Mouse (Mus musculus): ENCODE measurements around the gene Gpsm2.
"Not testable (repeated sequence)": the region's sequence is repeated elsewhere in the genome, so short reads cannot be mapped to it uniquely, and the experiment has no call there.

Gpsm2 gene

GRCm38 (mm10) chr3:108653710-108654379 is 68.3 kb downstream of the Gpsm2 start, which contains the start of gene Clcc1:
TSS of gene Clcc1 (plus strand) at chr3:108653913.
- DNase-seq = peak; percentile 95 to 97

- DNase-seq = no peak
Measured at GRCm38 (mm10) chr3:108652866-108653642, 69.1 kb downstream of the Gpsm2 start.

GRCm38 (mm10) chr3:108647681-108648080 is 74.4 kb downstream of the Gpsm2 start:
- not testable (repeated sequence) for DNase-seq

GRCm38 (mm10) chr3:108646036-108646435 is 76.1 kb downstream of the Gpsm2 start:
- peak; percentile 19 to 34 for DNase-seq

- no peak for DNase-seq
Measured at GRCm38 (mm10) chr3:108644856-108645255, 77.3 kb downstream of the Gpsm2 start.

- DNase-seq = no peak
Measured at GRCm38 (mm10) chr3:108640998-108641397, 81.1 kb downstream of the Gpsm2 start.

- DNase-seq = no peak
Measured at GRCm38 (mm10) chr3:108639412-108639811, 82.7 kb downstream of the Gpsm2 start.

GRCm38 (mm10) chr3:108634761-108635160 is 87.3 kb downstream of the Gpsm2 start:
- peak; percentile 40 to 41 for DNase-seq
